Comparison of ENCODE assay signal across 19 mouse cellular contexts in the genomic region with DNA sequence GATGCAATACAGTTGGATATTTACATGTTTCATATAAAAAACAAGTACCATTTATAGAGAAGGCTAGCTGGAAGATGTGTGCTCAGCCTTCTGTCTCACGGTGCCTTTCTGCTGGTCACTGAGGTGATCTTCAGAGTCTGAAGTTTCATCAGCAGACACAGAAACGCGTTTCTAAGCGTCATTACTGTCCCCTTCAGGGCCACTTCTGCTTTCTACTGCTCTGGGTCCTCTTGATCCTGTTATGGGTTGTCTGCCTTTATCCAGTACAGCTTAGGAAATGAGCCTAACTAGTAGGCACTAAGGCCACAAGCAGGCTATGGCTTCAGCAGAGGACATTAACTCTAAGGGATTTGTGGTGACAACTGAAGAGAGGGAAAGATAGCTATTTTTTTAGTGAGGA. TPM values are rescaled to one million over a fixed set of nuclear protein-coding genes. Genes with fewer than 3 reads are reported as not detected.
DNase-seq lines count a peak whose midpoint lies in the region; ATAC-seq and TF ChIP-seq lines count a peak whose summit lies in the region.
"Had no signal": no experiment of that assay in that cellular context is flagged by ENCODE, and none has a peak within 500 bp of the region (broad histone marks: within the 10 kb centered on the region; RNA-seq: fewer than 3 reads in every experiment).

No protein-coding gene starts in this region.

- no peak for TF ChIP-seq POLR2A in myocyte (IDR thresholded peaks at IDR 0.05; ENCODE audit: insufficient read length, low read depth)

- peaks cover 8% of the 10 kb centered on the region for H3K4me1 ChIP-seq in lung, postnatal 0 days (ENCODE audit: insufficient read depth, low read depth, low read length)

- peaks cover 62% of the 10 kb centered on the region for H3K79me2 ChIP-seq in myocyte (ENCODE audit: control insufficient read depth, insufficient read depth)

- 90% methylated on average over 4 of the region's 4 CpGs for WGBS in lung, postnatal 0 days

- H3K9ac ChIP-seq in lung, postnatal 0 days (replicated peaks; ENCODE audit: low read depth), result no peak overlapping the region
- H3K9ac ChIP-seq: forebrain, embryonic 13.5 days; forebrain, postnatal 0 days; heart, embryonic 13.5 days; hindbrain, embryonic 13.5 days had no signal

- no peaks in the 10 kb centered on the region for H3K9me3 ChIP-seq in lung, postnatal 0 days (ENCODE audit: low read length)
- H3K9me3 ChIP-seq: embryonic facial prominence, embryonic 10.5 days; forebrain, embryonic 13.5 days; heart, embryonic 13.5 days; hindbrain, embryonic 13.5 days had no signal

- H3K36me3 ChIP-seq in lung, postnatal 0 days (ENCODE audit: insufficient read depth, low read length), result no peaks in the 10 kb centered on the region
- H3K36me3 ChIP-seq in myocyte (ENCODE audit: control insufficient read depth, insufficient read depth), result no peaks in the 10 kb centered on the region
- H3K36me3 ChIP-seq: hindbrain, embryonic 13.5 days had no signal

- H3ac ChIP-seq in myocyte (ENCODE audit: control insufficient read depth, insufficient read length), result no peak overlapping the region

- DNase-seq in lung, postnatal 0 days (ENCODE audit: low spot score), result peak; percentile 12
- DNase-seq in lung, postnatal 4 days, result no peak
- no peak for DNase-seq in cerebellum, postnatal 25 days
- DNase-seq in heart, postnatal 25 days (ENCODE audit: low spot score), result no peak
- DNase-seq: adrenal gland, postnatal 14 days; cerebellum, adult 11-12 months; cerebellum, adult 9-10 months; cerebellum, postnatal 36 days; forebrain, postnatal 0 days; gastrocnemius, postnatal 14 days; heart, postnatal 4 days had no signal

- intact Hi-C loops in heart, postnatal 25 days (cut with DNase I), result no loop called here

- H3K27me3 ChIP-seq in lung, postnatal 0 days (replicated peaks; ENCODE audit: insufficient read depth, low read length), result no peaks in the 10 kb centered on the region
- H3K27me3 ChIP-seq in myocyte (ENCODE audit: control insufficient read depth, insufficient read depth, insufficient read length), result no peaks in the 10 kb centered on the region
- H3K27me3 ChIP-seq: forebrain, embryonic 13.5 days; heart, embryonic 13.5 days; hindbrain, embryonic 13.5 days had no signal

- ATAC-seq in lung, postnatal 0 days, result no peak
- peak; percentile 82 for ATAC-seq in granulocyte monocyte progenitor cell, adult 5-6 weeks (replicated peaks; ENCODE audit: poor library complexity, severe bottlenecking)
- ATAC-seq in activated CD4-positive, CD25-positive, alpha-beta regulatory T cell, adult 4 months, result no peak
- ATAC-seq: forebrain, embryonic 13.5 days; forebrain, postnatal 0 days; hindbrain, postnatal 0 days had no signal

- H3K4me2 ChIP-seq in lung, postnatal 0 days (replicated peaks; ENCODE audit: low read depth, low read length), result no peak overlapping the region
- H3K4me2 ChIP-seq in myocyte (ENCODE audit: low read depth), result no peak overlapping the region
- H3K4me2 ChIP-seq: forebrain, embryonic 13.5 days; heart, embryonic 13.5 days; hindbrain, embryonic 13.5 days had no signal

- H3K27ac ChIP-seq in lung, postnatal 0 days (ENCODE audit: low read length), result no peak overlapping the region
- H3K27ac ChIP-seq: embryonic facial prominence, embryonic 10.5 days; forebrain, embryonic 13.5 days; heart, embryonic 13.5 days; hindbrain, embryonic 13.5 days; hindbrain, postnatal 0 days had no signal

- no peak overlapping the region for H3K4me3 ChIP-seq in lung, postnatal 0 days (ENCODE audit: low read depth, low read length)
- no peak overlapping the region for H3K4me3 ChIP-seq in myocyte
- H3K4me3 ChIP-seq: embryonic facial prominence, embryonic 10.5 days; forebrain, embryonic 13.5 days; heart, embryonic 13.5 days; hindbrain, embryonic 13.5 days had no signal

- TF ChIP-seq EP300 in lung, postnatal 0 days (IDR thresholded peaks at IDR 0.05), result no peak

- no peak for TF ChIP-seq CTCF in lung, postnatal 0 days (IDR thresholded peaks at IDR 0.05)

TF ChIP-seq in myocyte, 11 proteins besides CTCF, POLR2A, EP300 and RAD21:
- TF ChIP-seq MYOG (IDR thresholded peaks at IDR 0.05; ENCODE audit: control insufficient read depth in 1 of 3, insufficient read depth in 1 of 3, insufficient read length in 2 of 3, low read depth in 2 of 3) (no peak), E2F4 (IDR thresholded peaks at IDR 0.05; ENCODE audit: insufficient read depth) (no peak), CEBPB (IDR thresholded peaks at IDR 0.05; ENCODE audit: insufficient read depth, poor library complexity, severe bottlenecking) (0 out of 2 replicates have a peak, but pooled peaks have one; percentile 4), MYOD1 (IDR thresholded peaks at IDR 0.05; ENCODE audit: control insufficient read depth in 1 of 3, insufficient read length in 2 of 3, low read depth in 2 of 3) (no peak), REST (IDR thresholded peaks at IDR 0.05; ENCODE audit: insufficient read depth, insufficient read length) (no peak), TCF3 (IDR thresholded peaks at IDR 0.05; ENCODE audit: insufficient read length, low read depth) (no peak), SRF (IDR thresholded peaks at IDR 0.05; ENCODE audit: control insufficient read depth, insufficient read length, low read depth) (no peak)

RNA-seq across cellular contexts. Expression of a gene that starts 5.9 kb away (rescaled TPM):
- 10.1 and 13.4 TPM in 2 replicates for polyA plus RNA-seq in lung, postnatal 0 days (2015; fragmentation: Nextera tagmentation; extraction: Ambion mirVana)
- total RNA-seq in granulocyte monocyte progenitor cell, adult 5-6 weeks (2014; fragmentation: Nextera tagmentation), result 15.6 and 16.1 TPM in 2 replicates
- total RNA-seq in granulocyte monocyte progenitor cell, adult 5-6 weeks (2017), result 16.4 and 17.3 TPM in 2 replicates
- polyA plus RNA-seq in myocyte (2012; fragmentation: generic; extraction: Trizol), result 11.1 TPM
- 1 to 10 TPM; 8.5 to 9.4 TPM for total RNA-seq in heart, postnatal 25 days (2021)
- polyA plus RNA-seq in activated CD4-positive, CD25-positive, alpha-beta regulatory T cell, adult 4 months (2017; shearing (Covaris generic)), result 10 to 100 TPM; 11.2 to 14.6 TPM
